1 mouse cellular context compared by ENCODE assay signal in the genomic region with DNA sequence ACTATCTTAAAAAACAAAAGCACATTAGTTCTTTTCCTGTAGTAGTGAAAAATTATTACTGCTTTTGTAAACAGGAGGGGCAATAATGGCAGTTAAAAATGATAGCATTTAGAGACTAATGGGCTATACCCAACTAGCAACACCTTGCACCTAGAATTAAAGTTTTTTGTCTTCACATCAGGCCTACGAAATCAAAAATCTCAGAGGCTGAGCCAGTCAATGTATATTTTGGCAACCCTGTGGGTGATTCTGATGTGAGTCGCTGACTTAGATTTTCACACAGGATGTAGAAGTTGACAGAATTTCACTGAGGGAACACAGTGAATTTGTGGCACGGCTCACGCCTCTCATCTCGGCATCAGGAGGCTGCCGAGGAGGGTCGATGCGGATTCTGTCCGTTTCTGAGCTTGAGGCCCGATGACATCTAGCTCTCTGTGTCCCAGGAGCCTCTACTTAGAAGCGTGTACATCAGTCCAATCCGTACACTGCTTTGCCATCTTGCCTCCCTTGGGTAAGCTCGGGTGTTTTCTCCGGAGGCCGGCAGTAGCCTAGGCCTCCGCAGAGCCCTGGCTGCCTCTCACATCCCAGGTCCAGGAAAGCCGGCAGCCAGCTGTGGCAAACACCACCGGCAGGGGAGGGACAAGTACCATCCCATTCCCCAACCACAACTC.
TF ChIP-seq lines count a peak whose summit lies in the region.

No protein-coding gene starts in this region.

TF ChIP-seq in MEL, 35 proteins besides CTCF, POLR2A, EP300 and RAD21 (continued from another document):
- peak; percentile 56; the same call in 1 of the 2 replicates for TF ChIP-seq UBTF (IDR thresholded peaks at IDR 0.05; ENCODE audit: borderline replicate concordance, insufficient read depth, low read depth, low read length)
- peak; percentile 11; the same call in 1 of the 2 replicates for TF ChIP-seq SIN3A (IDR thresholded peaks at IDR 0.05; ENCODE audit: low read length)
- TF ChIP-seq MAZ (IDR thresholded peaks at IDR 0.05; ENCODE audit: low read depth, low read length) = peak; percentile 38; the same call in 1 of the 2 replicates
TF ChIP-seq in MEL: peak in this region for 6.
